Mouse (Mus musculus): Measurements from ENCODE around the gene Hist1h3d. TPM values are rescaled to one million over a fixed set of nuclear protein-coding genes. Genes with fewer than 3 reads are reported as not detected.

The Hist1h3d gene
- polyA plus RNA-seq, 1 experiment, result 21.8 TPM

- DNase-seq (ENCODE audit: low read depth), result peak; percentile 98
- no peak for TF ChIP-seq CTCF (IDR thresholded peaks at IDR 0.05; ENCODE audit: borderline replicate concordance, extremely low read depth, insufficient read depth, insufficient read length)
- peak; percentile 77; the same call in 1 of the 2 replicates for TF ChIP-seq POLR2A (IDR thresholded peaks at IDR 0.05; ENCODE audit: borderline replicate concordance, extremely low read depth, insufficient read depth, insufficient read length, poor library complexity, severe bottlenecking)
Measured at GRCm38 (mm10) chr13:23543965-23544786, 31.4 kb upstream of the Hist1h3d start, which contains the start of gene Hist1h3f. Gene Hist1h3f (plus strand): TSS chr13:23544052.

GRCm38 (mm10) chr13:23544787-23545120, 30.8 kb upstream of the Hist1h3d start:
- DNase-seq (ENCODE audit: low read depth), result peak; percentile 27

GRCm38 (mm10) chr13:23546694-23547093, 28.9 kb upstream of the Hist1h3d start:
- DNase-seq (ENCODE audit: low read depth), result no peak
- no peak for TF ChIP-seq CTCF (IDR thresholded peaks at IDR 0.05; ENCODE audit: borderline replicate concordance, extremely low read depth, insufficient read depth, insufficient read length)
- no peak for TF ChIP-seq POLR2A (IDR thresholded peaks at IDR 0.05; ENCODE audit: borderline replicate concordance, extremely low read depth, insufficient read depth, insufficient read length, poor library complexity, severe bottlenecking)

DNA sequence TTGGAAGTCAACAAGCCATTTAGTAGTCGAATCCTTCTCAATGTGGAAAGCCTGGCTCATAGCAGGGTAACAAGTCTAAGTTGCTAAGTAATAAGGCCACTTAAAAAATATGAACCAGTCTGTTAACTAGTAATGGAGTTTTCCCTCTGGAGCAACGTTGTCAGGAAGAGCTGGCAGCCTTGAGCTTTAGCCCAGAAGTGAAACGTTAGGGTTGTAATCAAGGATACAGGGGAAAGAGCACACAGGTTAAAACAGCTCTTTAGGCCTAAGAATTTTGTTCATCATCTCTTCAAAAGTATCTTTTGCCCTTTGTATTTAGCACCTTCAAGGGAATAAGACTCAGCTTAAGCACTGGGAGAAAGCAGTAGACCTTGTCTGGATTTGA, 24.8 kb upstream of the Hist1h3d start:
- DNase-seq (ENCODE audit: low read depth), result peak; percentile 56
- no peak for TF ChIP-seq CTCF (IDR thresholded peaks at IDR 0.05; ENCODE audit: borderline replicate concordance, extremely low read depth, insufficient read depth, insufficient read length)
- TF ChIP-seq POLR2A (IDR thresholded peaks at IDR 0.05; ENCODE audit: borderline replicate concordance, extremely low read depth, insufficient read depth, insufficient read length, poor library complexity, severe bottlenecking), result no peak

- TF ChIP-seq CTCF (IDR thresholded peaks at IDR 0.05; ENCODE audit: borderline replicate concordance, extremely low read depth, insufficient read depth, insufficient read length) (peak; percentile 45; the same call in 1 of the 2 replicates), POLR2A (IDR thresholded peaks at IDR 0.05; ENCODE audit: borderline replicate concordance, extremely low read depth, insufficient read depth, insufficient read length, poor library complexity, severe bottlenecking) (peak; percentile 29; the same call in 1 of the 2 replicates)
- DNase-seq (ENCODE audit: low read depth), result peak; percentile 98
Measured at GRCm38 (mm10) chr13:23551146-23551834, 24.3 kb upstream of the Hist1h3d start, which contains the start of gene Hist1h4f. Gene Hist1h4f (minus strand): TSS chr13:23551648.

GRCm38 (mm10) chr13:23551931-23552914, 23.3 kb upstream of the Hist1h3d start:
- TF ChIP-seq CTCF (IDR thresholded peaks at IDR 0.05; ENCODE audit: borderline replicate concordance, extremely low read depth, insufficient read depth, insufficient read length) (no peak), POLR2A (IDR thresholded peaks at IDR 0.05; ENCODE audit: borderline replicate concordance, extremely low read depth, insufficient read depth, insufficient read length, poor library complexity, severe bottlenecking) (no peak)
- DNase-seq (ENCODE audit: low read depth), result no peak

- no peak for DNase-seq (ENCODE audit: low read depth)
- TF ChIP-seq POLR2A (IDR thresholded peaks at IDR 0.05; ENCODE audit: borderline replicate concordance, extremely low read depth, insufficient read depth, insufficient read length, poor library complexity, severe bottlenecking) (no peak), CTCF (IDR thresholded peaks at IDR 0.05; ENCODE audit: borderline replicate concordance, extremely low read depth, insufficient read depth, insufficient read length) (no peak)
Measured at GRCm38 (mm10) chr13:23552962-23553361, 22.6 kb upstream of the Hist1h3d start, which contains the start of gene Hist1h1d. Gene Hist1h1d (plus strand): TSS chr13:23553262.

GRCm38 (mm10) chr13:23554393-23554792, 21.2 kb upstream of the Hist1h3d start:
- peak; percentile 49 for DNase-seq (ENCODE audit: low read depth)

GRCm38 (mm10) chr13:23554925-23555838, 20.4 kb upstream of the Hist1h3d start:
- peak; percentile 58; the same call in 1 of the 2 replicates for TF ChIP-seq POLR2A (IDR thresholded peaks at IDR 0.05; ENCODE audit: borderline replicate concordance, extremely low read depth, insufficient read depth, insufficient read length, poor library complexity, severe bottlenecking)
- no peak for TF ChIP-seq CTCF (IDR thresholded peaks at IDR 0.05; ENCODE audit: borderline replicate concordance, extremely low read depth, insufficient read depth, insufficient read length)
- DNase-seq (ENCODE audit: low read depth), result peak; percentile 96

More at GRCm38 (mm10) chr13:23554393-23554792, 21.2 kb upstream of the Hist1h3d start:
- TF ChIP-seq POLR2A (IDR thresholded peaks at IDR 0.05; ENCODE audit: borderline replicate concordance, extremely low read depth, insufficient read depth, insufficient read length, poor library complexity, severe bottlenecking) (no peak), CTCF (IDR thresholded peaks at IDR 0.05; ENCODE audit: borderline replicate concordance, extremely low read depth, insufficient read depth, insufficient read length) (no peak)

Data from brain, embryonic 14.5 days (tissue).